Mouse (Mus musculus) erythroblast, embryonic 14.5 days (primary cell): Measurements from ENCODE around the gene Samd4. TPM values are rescaled to one million over a fixed set of nuclear protein-coding genes. Genes with fewer than 3 reads are reported as not detected.

Experiments used
- H3K27me3 ChIP-seq: 2 replicates; pipeline ENCODE4 v1.6.1; 2012; ENCODE audit warnings: inconsistent platforms; ENCODE audit not compliant: control insufficient read depth
- H3K36me3 ChIP-seq: 2 replicates; pipeline ENCODE4 v1.6.1; 2012; ENCODE audit warnings: mild to moderate bottlenecking, inconsistent platforms; ENCODE audit not compliant: control insufficient read depth
- H3K4me1 ChIP-seq: 2 replicates; pipeline ENCODE4 v1.6.1; 2012; ENCODE audit warnings: inconsistent platforms; ENCODE audit not compliant: control insufficient read depth
- H3K4me3 ChIP-seq: replicated peaks from 2 replicates; pipeline ENCODE3; 2012; ENCODE audit warnings: moderate library complexity, mild to moderate bottlenecking, inconsistent platforms
- H3K9me3 ChIP-seq: 2 replicates; pipeline ENCODE4 v1.6.1; 2012; ENCODE audit warnings: low read length, inconsistent platforms, mixed read lengths; ENCODE audit not compliant: control insufficient read depth
- GATA1 ChIP-seq: IDR thresholded peaks from 2 replicates; pipeline ENCODE4 v1.6.1; 2012; ENCODE audit warnings: low read length, inconsistent platforms, mixed read lengths
- TAL1 ChIP-seq: IDR thresholded peaks from 3 replicates; pipeline ENCODE4 v1.6.1; 2012; ENCODE audit warnings: low read length, inconsistent platforms, mixed read lengths
- polyA plus RNA-seq: library from polyadenylated mRNA; stranded (reverse); fragments of >175 nt; gene quantifications from 2 replicates; pipeline ENCODE4 v1.2.3, GENCODE M21; 2012

Gene Samd4
- polyA plus RNA-seq, 1 experiment, result 0.14 TPM

GRCm38 (mm10) chr14:47115154-47115553 lies 232.5 kb downstream of the Samd4 start:
- H3K9me3 ChIP-seq, result peaks cover 3% of the 10 kb centered on the region; the same call in 1 of the 2 replicates
- H3K4me1 ChIP-seq, result peaks cover 21% of the 10 kb centered on the region
- no peaks in the 10 kb centered on the region; the same call in 1 of the 2 replicates for H3K27me3 ChIP-seq
- no peak for TF ChIP-seq TAL1
- no peak for TF ChIP-seq GATA1
- no peak overlapping the region for H3K4me3 ChIP-seq
- no peaks in the 10 kb centered on the region for H3K36me3 ChIP-seq

GRCm38 (mm10) chr14:47116062-47116762 lies 233.6 kb downstream of the Samd4 start:
- peaks cover 3% of the 10 kb centered on the region; the same call in 1 of the 2 replicates for H3K9me3 ChIP-seq
- no peaks in the 10 kb centered on the region; the same call in 1 of the 2 replicates for H3K27me3 ChIP-seq
- H3K4me3 ChIP-seq, result no peak overlapping the region
- TF ChIP-seq GATA1, result no peak
- TF ChIP-seq TAL1, result no peak
- H3K36me3 ChIP-seq, result no peaks in the 10 kb centered on the region
- peaks cover 21% of the 10 kb centered on the region for H3K4me1 ChIP-seq

GRCm38 (mm10) chr14:47117522-47117921 lies 234.9 kb downstream of the Samd4 start:
- TF ChIP-seq TAL1 (no peak), GATA1 (no peak)
- Histone ChIP-seq H3K36me3 (no peaks in the 10 kb centered on the region), H3K27me3 (no peaks in the 10 kb centered on the region; the same call in 1 of the 2 replicates), H3K4me3 (no peak overlapping the region), H3K9me3 (peaks cover 3% of the 10 kb centered on the region; the same call in 1 of the 2 replicates), H3K4me1 (peaks cover 21% of the 10 kb centered on the region)

GRCm38 (mm10) chr14:47127987-47128386 lies 245.3 kb downstream of the Samd4 start:
- Histone ChIP-seq H3K27me3 (no peaks in the 10 kb centered on the region), H3K4me3 (no peak overlapping the region), H3K9me3 (no peaks in the 10 kb centered on the region), H3K4me1 (no peaks in the 10 kb centered on the region), H3K36me3 (no peaks in the 10 kb centered on the region)
- TF ChIP-seq GATA1, result no peak

GRCm38 (mm10) chr14:47133948-47134347 lies 251.3 kb downstream of the Samd4 start:
- no peaks in the 10 kb centered on the region for H3K9me3 ChIP-seq
- TF ChIP-seq TAL1 (no peak), GATA1 (no peak)
- no peaks in the 10 kb centered on the region for H3K4me1 ChIP-seq
- no peaks in the 10 kb centered on the region for H3K36me3 ChIP-seq
- no peak overlapping the region for H3K4me3 ChIP-seq
- H3K27me3 ChIP-seq, result no peaks in the 10 kb centered on the region; the same call in 1 of the 2 replicates

- H3K4me3 ChIP-seq, result no peak overlapping the region
- TF ChIP-seq GATA1 (no peak), TAL1 (no peak)
Observed at GRCm38 (mm10) chr14:47136637-47137036, 254.0 kb downstream of the Samd4 start.

GRCm38 (mm10) chr14:47138853-47139252 lies 256.2 kb downstream of the Samd4 start:
- Histone ChIP-seq H3K9me3 (no peaks in the 10 kb centered on the region), H3K4me3 (no peak overlapping the region), H3K27me3 (no peaks in the 10 kb centered on the region), H3K4me1 (no peaks in the 10 kb centered on the region), H3K36me3 (no peaks in the 10 kb centered on the region)
- no peak for TF ChIP-seq GATA1
- no peak for TF ChIP-seq TAL1

More at GRCm38 (mm10) chr14:47136637-47137036, 254.0 kb downstream of the Samd4 start:
- Histone ChIP-seq H3K27me3 (no peaks in the 10 kb centered on the region; the same call in 1 of the 2 replicates), H3K9me3 (no peaks in the 10 kb centered on the region), H3K36me3 (no peaks in the 10 kb centered on the region), H3K4me1 (no peaks in the 10 kb centered on the region)

- H3K9me3 ChIP-seq, result no peaks in the 10 kb centered on the region; the same call in 1 of the 2 replicates
- H3K36me3 ChIP-seq, result no peaks in the 10 kb centered on the region
- no peak overlapping the region for H3K4me3 ChIP-seq
- no peak for TF ChIP-seq TAL1
- TF ChIP-seq GATA1, result no peak
- no peaks in the 10 kb centered on the region for H3K27me3 ChIP-seq
- H3K4me1 ChIP-seq, result no peaks in the 10 kb centered on the region
Observed at GRCm38 (mm10) chr14:47144326-47144725, 261.7 kb downstream of the Samd4 start.

- Histone ChIP-seq H3K4me3 (no peak overlapping the region), H3K9me3 (no peaks in the 10 kb centered on the region), H3K36me3 (no peaks in the 10 kb centered on the region; the same call in 1 of the 2 replicates), H3K27me3 (no peaks in the 10 kb centered on the region), H3K4me1 (no peaks in the 10 kb centered on the region)
- TF ChIP-seq GATA1, result no peak
Observed at GRCm38 (mm10) chr14:47151306-47151705, 268.7 kb downstream of the Samd4 start.

GRCm38 (mm10) chr14:47154303-47154702 lies 271.6 kb downstream of the Samd4 start:
- no peaks in the 10 kb centered on the region; the same call in 1 of the 2 replicates for H3K36me3 ChIP-seq
- no peak overlapping the region for H3K4me3 ChIP-seq
- H3K4me1 ChIP-seq, result no peaks in the 10 kb centered on the region
- TF ChIP-seq GATA1 (no peak), TAL1 (no peak)
- no peaks in the 10 kb centered on the region for H3K27me3 ChIP-seq
- H3K9me3 ChIP-seq, result no peaks in the 10 kb centered on the region

Other genes with a start within 250 kb of the Samd4 start
- gene Cdkn3, start 122.3 kb upstream of the Samd4 start, polyA plus RNA-seq, result 2.5 and 2.6 TPM in 2 replicates
- gene Cnih1, start 94.4 kb upstream of the Samd4 start, polyA plus RNA-seq, result 5.1 and 6.1 TPM in 2 replicates
- gene Gmfb, start 60.6 kb upstream of the Samd4 start, polyA plus RNA-seq, result 0.04 TPM in 2 replicates
- gene Cgrrf1, start 50.7 kb upstream of the Samd4 start, polyA plus RNA-seq, result 2.4 and 2.7 TPM in 2 replicates